Mouse (Mus musculus) c-Kit-positive CD71-positive TER-119-positive erythroid progenitor cells, embryonic 14.5 days (primary cell): ENCODE measurements around the gene Zfp644.
"Not testable (repeated sequence)": the region's sequence is repeated elsewhere in the genome, so short reads cannot be mapped to it uniquely, and the experiment has no call there.

Experiments
- DNase-seq: peaks from one replicate; pipeline ENCODE4 v3.0.0-alpha.2; 2013; ENCODE audit warnings: low spot score

Zfp644 gene

DNA sequence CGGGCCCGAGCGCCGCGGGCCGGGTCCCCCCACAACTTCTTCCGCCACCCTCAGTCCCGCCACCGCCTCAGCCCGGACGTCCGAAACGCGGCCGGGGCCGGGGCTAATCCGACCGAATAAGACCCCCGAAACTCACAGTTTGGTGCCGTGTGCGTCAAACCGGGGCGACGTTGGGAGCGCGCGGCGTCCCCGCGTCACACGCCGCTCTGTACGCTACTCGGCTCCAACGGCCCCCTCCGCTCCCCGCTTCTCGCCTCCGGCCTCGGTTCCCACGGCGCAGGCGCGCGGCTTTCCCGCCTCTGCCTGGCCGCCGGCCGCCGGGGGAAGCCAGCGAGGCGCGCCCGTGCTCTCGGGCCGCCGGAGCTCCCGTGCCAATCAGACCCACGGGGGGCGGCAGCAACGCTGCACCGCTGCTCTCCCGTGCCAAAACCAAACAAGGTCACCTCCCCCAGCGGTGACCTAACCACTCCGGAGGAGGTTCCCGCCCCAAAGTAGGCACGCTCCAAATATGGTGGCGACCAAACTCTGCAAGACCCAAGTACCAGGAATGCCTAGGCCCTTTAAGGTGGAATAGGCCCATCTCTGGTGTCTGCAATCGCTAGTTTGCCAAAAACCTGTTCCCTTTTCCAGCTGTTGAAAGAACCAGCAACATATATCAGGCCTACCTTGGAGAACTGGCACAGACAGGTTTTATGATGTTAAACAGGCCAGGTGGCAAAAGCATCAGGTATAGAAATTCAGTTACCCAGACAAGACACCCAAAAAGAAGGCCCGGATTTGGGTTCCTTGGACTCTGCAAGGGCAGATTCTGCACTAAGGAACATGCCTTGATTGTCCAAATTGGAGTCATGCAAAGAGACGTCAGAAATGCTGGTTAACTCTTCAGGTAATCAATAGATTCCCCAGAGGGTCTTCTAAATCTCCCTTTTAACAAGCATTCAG, at the start of gene Zfp644:
Gene Zfp644, minus strand, starts transcription at position 892 of the 942 bp plus-strand sequence.
- peak; percentile 78 for DNase-seq

DNA sequence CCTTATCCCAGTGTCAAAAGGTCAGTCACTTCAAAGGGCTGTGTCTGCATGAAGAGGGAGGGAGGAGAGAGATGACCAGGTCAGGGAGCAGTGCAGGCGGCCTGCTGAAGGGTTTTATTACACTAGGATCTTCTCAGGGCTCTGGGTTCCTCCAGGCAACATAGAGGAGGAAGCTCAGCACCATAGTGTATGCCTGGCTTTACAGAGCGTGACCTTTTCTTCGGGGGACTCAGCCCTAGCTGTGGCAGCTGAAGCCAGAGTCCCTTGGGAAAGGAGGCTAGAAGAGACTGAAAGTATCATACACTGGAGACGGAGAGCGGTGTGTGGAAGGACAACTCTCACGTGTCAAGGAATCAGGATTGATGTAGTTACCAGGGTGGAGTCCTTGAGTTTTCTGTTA, 42.6 kb upstream of the Zfp644 start:
- DNase-seq, result no peak

DNA sequence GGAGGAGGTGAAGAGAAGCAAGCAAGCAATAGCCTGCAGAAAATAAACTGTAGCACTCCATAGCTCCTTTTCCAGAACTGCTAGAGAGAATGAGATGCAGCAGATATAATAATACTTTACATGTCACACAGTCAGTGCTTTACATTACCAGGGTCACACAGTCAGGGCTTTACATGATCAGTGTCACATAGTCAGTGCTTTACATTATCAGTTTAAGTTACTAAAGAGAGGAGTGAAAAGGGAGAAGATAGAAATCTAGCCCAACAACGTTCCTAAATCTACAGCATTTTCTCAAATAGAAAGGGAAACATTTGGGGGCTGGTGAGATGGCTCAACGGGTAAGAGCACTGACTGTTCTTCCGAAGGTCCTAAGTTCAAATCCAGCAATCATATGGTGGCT, 26.4 kb upstream of the Zfp644 start:
- DNase-seq, result no peak

DNA sequence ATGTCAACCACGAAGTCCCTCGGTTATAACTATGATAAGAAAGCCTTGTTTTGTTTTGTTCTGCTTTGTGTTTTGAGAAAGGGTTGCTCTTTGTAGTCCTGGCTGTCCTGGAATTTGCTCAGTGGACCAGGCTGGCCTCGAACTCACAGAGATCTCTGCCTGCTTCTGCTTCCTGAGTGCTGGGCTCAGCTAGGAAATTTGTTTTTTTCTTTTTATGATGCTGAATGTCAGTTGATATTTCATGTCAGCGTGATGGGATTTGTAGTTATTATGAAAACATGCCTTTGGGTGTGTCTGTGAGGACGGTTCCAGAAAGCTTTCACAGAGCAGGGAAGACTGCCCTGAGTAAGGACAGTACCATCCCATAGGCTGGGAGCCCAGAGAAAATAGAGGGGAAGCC, 25.7 kb upstream of the Zfp644 start:
- DNase-seq, result no peak

DNA sequence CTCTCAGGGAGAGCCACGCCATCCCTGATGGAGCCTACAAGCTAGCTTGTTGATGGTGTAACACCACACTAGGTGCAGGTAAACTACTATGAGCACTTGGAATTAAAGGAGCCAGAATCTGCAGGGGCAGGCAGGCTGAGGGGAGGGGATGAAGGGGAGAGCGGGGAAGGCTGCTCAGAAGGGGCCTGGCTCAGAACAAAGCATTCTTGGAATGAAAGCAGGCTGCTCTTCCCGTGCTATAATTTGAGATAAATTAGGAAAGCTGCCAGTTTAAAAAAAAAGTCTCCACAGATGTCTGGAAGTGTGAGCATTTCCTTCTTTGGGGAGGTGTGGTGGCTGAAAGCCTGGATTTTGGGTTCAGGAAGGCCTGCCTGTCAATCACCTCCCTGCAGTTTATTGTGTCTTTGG, 14.8 kb upstream of the Zfp644 start:
- no peak for DNase-seq

DNA sequence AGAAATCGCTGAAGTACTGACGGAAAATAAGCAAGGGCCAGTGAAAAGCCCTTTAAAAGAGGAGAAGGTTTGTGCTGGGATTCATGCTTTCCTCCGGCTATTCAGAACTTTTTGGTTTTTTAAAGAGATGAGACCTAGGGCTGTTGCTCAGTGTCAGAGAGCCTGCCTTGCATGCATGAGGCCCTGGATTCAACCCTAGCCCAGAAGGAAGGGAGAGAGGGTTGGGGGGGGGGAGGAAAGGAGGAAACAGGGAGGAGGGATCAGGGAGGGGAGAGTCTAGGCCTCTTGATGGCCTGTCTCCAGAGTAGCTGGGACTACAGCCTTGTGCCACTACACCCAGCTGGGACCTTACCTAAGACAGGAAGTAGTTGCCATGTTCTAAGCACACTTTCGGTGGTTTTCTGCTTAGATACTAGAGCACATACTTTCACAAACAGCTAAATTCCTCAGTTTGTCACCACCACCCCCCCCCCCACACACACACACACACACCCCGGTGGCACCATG, 14.2 kb upstream of the Zfp644 start:
- no peak for DNase-seq

DNA sequence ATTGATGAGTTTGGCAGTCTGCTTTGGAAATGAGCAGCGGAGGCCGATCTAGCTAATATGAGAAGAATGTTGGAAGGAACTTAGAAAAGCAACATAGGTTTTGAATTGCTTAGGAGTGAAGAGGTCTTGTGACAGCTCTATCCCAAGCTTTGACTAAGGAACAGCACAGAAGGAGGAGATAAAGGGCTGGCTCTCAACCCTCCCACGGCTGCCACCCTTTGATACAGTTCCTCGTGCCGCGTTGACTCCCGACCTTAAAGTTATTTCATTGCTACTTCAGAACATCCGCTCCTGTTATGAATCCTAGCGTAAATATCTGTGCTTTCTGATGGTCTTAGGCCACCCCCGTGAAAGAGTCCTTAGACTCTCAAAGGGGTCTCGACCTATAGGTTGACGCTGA, 13.5 kb upstream of the Zfp644 start:
- DNase-seq, result peak; percentile 69

DNA sequence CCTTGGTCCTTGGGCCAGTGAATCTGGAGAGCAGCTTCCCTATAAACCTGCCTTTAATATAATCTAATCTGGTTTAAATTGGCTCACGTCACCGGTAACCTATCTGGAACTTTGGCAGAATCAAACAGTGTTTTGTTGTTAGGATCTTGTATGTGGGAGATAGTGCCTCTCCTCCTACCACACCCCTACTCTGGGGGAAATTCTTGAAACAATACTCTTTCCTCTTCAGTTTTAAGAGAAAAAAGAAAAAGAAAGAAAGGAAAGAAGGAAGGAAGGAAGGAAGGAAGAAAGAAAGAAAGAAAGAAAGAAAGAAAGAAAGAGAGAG, 13.0 kb upstream of the Zfp644 start:
- DNase-seq, result no peak

DNA sequence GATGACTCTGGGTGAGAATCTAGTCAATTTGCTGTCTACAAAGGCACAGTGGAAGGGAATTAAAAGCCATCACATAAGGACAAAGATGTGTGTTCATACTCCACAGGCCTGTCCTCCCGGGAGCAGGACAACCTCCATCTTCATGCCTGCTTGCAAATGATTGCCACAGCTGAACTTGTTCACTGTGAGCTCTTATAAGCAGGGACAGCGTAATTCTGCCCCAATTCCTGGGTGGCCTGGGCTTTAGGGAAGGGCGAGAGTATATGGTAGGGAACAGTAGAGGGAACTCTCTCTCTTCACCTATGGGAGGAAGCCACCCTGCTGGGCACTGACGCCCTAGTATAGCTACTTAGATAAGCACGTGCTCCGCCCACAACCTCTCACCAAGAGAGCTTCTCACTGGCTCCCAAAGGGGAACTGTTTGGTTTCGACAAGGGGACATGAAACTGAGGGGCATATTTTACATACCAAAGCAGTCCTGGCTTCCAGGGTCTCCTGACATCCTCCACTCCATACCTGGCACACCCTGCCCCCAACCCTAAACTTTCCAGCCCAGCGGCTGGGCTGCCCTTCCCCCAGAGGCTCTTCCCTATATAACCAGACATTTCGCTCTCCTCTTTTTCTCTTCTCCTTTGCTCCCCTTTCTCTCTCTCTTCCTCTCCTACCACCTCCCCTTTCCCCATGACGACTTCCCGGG, 12.4 kb upstream of the Zfp644 start:
- DNase-seq, result peak; percentile 85

DNA sequence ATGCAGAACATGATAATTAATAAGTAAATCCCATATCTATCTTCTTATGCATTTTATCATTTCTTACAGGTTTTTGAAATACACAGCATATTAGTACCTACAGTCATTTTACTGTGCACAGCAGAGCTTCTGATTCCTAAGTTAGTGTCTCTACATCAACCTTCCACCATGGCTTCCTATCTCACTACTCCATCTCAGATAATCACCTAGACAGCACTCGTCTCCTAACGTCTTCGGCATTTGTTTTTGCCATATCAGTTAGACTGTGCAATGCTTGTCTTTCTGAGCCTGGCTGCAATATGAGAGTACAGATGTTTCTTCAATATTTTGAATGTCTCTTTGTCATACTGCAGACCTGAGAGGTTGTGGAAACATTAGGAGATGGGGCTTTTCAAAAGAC, 9.3 kb upstream of the Zfp644 start:
- no peak for DNase-seq

DNA sequence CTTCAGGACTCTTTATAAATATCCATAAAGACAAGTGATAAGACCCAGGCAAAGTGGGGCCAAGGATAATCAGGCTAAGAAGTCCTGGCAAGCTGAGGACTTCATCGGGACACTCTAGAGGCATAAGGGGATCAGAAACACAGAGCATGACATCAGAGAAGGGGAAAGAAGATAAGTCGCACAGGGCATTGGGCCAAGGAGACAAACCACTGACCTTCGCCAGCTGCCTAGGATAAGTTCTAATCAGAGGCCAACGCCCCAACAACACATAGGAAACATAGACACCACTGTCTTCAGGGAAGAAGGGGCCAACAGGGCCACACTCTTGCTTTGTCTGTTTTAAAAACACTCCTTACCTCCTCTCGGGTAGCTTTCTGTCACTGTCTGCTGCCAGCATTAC, 8.1 kb upstream of the Zfp644 start:
- DNase-seq, result peak; percentile 76

DNA sequence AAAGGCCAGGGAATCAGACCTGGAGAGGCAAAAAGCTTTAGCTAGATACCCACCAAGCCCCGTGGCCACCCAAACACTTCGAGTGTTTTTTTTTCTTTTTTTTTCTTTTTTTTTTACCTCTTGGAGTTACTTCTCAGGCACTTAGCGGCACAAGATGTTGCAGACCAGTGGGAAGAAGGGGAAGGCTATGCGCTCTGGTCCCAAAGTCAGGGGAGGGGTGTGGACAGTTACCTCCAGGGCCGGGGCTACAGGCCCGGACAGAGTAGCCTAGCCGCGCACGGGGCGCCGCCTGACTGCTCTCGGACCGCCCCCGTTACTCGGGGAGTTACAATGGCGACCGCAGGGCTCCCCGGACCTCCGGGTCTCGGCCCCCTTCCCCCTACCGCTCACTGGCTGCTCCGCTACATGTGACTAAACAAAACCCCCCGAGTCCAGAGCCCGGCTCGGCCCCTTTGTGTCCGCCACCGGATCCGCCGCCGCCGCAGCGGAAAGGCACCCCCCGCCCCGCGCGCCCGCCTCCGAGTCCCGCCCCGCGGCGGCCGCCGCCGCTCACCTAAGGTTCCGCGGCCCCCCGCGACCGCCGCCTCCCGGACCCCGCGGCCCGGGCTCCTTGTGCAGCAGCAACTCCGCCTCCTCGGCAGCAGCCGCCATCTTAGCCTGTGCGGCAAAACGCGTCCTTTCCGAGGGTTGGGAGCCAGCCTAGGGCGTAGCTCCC, 1.2 kb downstream of the Zfp644 start:
- DNase-seq, result no peak

DNA sequence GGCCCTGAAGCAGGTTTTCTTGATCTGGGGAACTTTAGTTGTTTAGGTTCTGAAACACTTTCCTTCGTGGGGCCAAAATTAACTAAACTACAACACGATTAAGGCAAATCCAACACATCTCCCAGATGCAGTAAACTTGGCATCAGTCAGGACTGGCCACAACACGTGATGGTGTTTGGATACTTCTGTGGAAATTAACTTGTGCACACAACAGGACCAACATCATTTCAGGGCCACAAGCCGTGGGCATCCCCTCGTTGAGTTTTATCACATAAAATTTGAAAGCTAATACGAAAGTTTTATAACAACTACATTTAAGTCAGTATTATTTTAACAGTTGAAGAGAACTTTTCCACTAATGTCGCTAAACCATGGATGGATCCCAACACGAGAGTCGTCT, 1.9 kb downstream of the Zfp644 start:
- DNase-seq, result no peak

DNA sequence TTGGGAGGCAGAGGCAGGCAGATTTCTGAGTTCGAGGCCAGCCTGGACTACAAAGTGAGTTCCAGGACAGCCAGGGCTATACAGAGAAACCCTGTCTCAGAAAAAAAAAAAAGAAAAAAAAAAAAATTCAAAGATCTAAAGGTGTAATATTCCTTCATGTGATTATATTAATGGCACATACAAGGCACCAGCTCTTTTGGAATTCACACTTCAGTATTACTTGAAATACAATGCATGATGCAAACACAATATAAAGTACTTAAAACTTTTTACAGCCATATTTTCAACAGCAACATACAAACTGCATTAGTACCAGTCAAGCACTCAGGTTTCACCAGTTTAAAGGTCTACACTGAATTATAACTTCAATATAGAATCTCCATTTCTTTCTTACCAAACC, 2.4 kb downstream of the Zfp644 start:
- DNase-seq, result no peak

DNA sequence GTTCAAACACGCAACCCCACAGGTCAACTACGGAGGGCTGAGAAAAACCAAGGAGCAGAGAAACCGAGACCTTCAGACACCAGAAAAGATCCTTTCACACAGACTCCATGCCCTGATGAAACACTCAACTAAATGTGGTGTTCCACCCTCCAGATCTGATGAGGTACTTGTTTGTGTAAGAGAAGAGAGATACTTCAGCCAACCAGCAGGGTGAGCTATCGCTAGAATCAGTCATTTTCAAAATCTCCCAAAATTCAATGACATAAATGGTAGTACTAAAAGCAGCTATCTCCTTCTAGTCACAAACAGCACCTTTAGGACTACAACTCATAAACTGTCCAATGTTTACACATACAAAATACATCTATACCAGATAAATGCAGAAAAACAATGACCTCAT, 4.1 kb downstream of the Zfp644 start:
- no peak for DNase-seq

DNA sequence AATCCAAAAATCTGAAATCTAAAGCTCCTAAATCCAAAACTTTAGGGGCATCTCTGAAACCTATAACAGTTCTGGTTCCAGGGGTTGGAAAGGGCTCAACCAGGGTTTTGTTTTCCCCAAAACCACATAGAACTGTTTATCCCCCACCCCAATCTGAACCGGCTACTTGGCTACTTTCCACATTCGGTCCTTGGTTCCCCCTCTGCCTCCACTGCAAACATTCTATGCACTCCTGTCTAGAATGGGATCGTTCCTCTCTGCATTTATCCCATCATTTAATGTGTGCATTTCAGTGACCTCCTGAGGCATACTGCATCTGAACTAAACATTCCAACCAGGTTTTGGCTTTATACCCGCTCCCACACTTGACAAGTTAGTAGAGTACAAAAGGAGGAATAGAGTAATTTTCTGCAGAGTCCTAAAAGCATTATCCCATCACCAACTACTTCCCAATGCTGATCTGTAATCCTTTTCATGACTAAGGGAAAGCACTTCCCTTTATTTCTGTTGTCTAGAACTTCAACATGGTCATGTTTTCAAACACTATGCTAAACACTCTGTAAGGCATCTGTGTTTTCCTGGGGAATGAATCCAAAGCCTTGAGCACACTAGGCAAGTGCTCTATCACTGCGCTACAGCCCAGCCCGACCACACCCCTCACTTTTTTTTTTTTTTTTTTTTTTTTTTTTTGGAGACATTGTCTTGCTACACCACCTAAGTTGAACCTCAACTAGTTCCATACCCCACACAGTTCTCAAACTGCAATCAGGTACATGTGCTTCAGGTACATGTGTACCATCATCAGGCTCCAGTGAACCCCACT, 16.2 kb downstream of the Zfp644 start:
- DNase-seq, result no peak

DNA sequence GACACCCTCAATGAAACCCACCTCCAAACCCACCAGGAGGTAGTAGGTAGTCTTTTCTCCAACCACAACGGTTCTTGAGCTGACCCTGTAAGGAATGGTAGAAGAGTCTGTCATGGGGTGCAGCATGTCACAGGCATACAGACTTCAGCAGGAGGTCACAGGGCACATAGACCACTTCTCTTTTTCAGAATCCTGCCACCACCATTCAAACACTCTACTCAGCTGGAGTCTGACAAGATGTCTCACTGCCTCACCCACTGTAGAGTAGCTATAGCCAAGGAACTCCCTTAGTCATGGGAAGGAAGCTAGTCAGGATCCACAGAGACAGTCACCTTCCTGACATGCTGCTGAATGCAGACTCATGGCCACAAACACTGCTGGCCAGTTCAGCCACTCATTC, 17.4 kb downstream of the Zfp644 start:
- DNase-seq, result no peak

DNA sequence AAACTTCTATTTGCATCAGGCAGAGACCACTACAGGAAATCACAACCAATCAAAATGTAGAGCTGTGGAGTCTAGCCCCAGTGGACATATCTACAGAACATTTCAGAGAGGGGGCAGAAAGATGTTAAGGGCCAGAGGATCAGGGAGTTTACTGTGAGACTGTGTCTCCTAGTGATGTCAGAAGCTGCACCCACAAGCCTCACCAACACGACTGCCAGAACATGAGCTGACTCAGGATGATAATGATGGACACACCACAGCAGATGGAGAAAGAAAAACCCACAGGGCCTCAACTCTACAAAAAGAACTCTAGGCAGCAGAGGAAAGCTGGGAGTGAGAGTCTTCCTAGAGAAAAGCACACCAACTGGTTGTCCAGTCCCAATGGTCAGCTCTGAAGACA, 18.3 kb downstream of the Zfp644 start:
- not testable (repeated sequence) for DNase-seq

DNA sequence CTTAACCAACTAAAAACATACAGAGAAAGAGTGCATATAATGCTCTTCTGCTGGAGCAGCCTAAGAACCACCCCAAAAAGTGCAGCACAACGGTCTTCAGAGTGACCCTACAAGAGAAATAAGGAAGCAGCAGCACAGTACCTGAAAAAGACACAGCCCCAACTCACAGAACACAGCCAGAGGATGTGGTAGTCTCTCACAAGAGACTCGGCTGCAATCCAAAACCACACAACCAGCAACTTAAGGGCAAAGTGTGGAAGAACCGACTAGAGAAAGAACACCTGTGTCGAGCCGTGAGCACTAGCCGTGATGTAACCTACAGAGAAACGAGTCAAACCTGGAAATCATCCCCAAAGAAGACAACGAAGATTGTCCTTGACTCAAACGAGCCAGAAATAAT, 20.3 kb downstream of the Zfp644 start:
- DNase-seq, result no peak

DNA sequence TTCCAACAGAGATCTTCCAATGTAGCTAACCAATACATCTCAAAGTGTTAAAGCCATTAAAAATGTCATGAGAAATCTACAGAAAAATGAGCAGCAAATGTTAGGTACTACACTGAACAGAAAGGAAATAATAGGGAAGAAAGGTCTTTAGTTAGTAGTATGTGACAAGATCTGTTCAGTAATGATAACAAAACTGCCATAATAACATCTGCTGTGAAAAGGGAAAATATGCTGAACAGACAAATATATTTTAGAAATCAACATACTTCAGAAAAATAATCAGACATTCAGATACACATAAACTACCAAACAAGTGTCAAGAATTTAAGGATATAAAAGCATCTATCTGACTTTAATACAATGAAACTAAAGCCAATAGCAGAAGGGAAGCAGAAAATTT, 24.5 kb downstream of the Zfp644 start:
- DNase-seq, result no peak

DNA sequence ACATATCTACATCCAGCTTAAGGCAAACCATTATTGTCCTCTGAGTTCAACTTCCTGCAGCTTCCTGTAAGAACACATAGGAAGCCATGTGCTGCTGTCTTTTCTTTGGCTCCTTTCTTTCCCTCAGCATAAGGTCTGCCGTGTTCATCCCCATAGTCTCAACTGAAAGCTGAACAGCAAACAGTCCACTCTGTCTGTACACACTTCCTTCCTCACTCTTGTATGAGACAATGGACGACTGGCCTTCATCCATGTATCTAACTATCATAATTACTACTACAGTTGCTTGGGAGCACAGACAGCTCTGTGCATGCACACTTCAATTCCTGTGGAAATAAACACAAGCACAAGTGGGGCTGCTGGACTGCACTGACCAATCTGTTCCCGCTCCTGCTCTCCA, 25.2 kb downstream of the Zfp644 start:
- no peak for DNase-seq

DNA sequence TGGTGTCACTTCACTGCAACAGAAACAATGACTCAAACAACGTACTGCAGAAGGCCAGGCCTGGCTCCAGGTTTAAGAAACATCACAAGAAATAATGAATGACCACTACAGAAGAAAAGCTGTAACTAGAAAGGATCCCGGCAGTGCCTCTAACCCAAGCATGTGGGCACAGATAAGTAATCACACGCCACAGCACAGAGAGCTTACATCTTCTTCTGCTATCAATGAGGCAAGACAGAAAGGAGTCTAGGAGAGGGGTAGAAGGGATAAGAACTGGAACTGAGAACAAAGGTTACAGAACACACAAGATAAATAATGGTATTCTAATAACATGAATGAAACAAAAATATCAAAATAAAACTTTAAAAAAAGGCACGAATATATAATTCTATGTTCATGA, 32.2 kb downstream of the Zfp644 start:
- peak; percentile 61 for DNase-seq
